Mouse (Mus musculus): ENCODE data around the gene Pitx3. TPM values are rescaled to one million over a fixed set of nuclear protein-coding genes. Genes with fewer than 3 reads are reported as not detected.

Pitx3 gene
- polyA plus RNA-seq, 2 experiments = 8.1 to 14.0 TPM

DNA sequence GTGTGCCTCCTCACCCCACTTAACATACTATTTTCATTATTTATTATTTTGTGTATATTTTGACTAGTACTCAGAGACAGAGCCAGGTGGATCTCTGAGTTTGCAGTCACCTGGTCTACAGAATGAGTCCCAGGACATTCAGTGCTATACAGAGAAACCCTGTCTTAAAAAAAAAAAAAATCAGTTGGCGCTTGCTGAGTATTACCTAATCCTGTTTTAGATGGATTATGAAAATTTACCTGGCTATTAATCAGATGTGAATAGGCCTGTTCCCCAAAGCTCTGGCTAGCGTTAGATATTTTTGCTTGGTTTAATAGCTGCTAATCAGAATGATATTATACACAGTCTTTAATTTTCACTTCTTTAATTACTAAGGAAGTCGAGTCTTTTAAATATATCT, 24.2 kb downstream of the Pitx3 start:
- WGBS = 84% methylated on average over 3 of the region's 3 CpGs
- Histone ChIP-seq H3K4me3 (replicated peaks; ENCODE audit: low read length) (no peak overlapping the region), H3K9me3 (ENCODE audit: control insufficient read depth, low read length) (no peaks in the 10 kb centered on the region), H3K9ac (ENCODE audit: low read depth, low read length, severe bottlenecking) (no peak overlapping the region), H3K4me2 (replicated peaks; ENCODE audit: low read depth, low read length, severe bottlenecking) (no peak overlapping the region), H3K36me3 (ENCODE audit: control insufficient read depth, insufficient read depth, low read length) (no peaks in the 10 kb centered on the region), H3K4me1 (ENCODE audit: control insufficient read depth, insufficient read depth, low read length) (no peaks in the 10 kb centered on the region), H3K27ac (replicated peaks; ENCODE audit: low read depth, low read length) (no peak overlapping the region), H3K27me3 (ENCODE audit: control insufficient read depth, insufficient read depth, low read length) (no peaks in the 10 kb centered on the region)
- no peak for TF ChIP-seq POLR2A (IDR thresholded peaks at IDR 0.05; ENCODE audit: borderline replicate concordance, extremely low read depth, insufficient read depth, insufficient read length)
- DNase-seq (ENCODE audit: low spot score) (no peak), ATAC-seq (ENCODE audit: low FRiP score, low read depth) (no peak)

GRCm38 (mm10) chr19:46120872-46121271, 27.3 kb downstream of the Pitx3 start:
- Histone ChIP-seq H3K4me2 (replicated peaks; ENCODE audit: low read depth, low read length, severe bottlenecking) (no peak overlapping the region), H3K27me3 (ENCODE audit: control insufficient read depth, insufficient read depth, low read length) (no peaks in the 10 kb centered on the region), H3K4me3 (replicated peaks; ENCODE audit: low read length) (no peak overlapping the region), H3K27ac (replicated peaks; ENCODE audit: low read depth, low read length) (no peak overlapping the region), H3K4me1 (ENCODE audit: control insufficient read depth, insufficient read depth, low read length) (no peaks in the 10 kb centered on the region), H3K9me3 (ENCODE audit: control insufficient read depth, low read length) (no peaks in the 10 kb centered on the region), H3K36me3 (ENCODE audit: control insufficient read depth, insufficient read depth, low read length) (no peaks in the 10 kb centered on the region), H3K9ac (ENCODE audit: low read depth, low read length, severe bottlenecking) (no peak overlapping the region)
- 65% methylated on average over 6 of the region's 6 CpGs for WGBS
- no peak for DNase-seq (ENCODE audit: low spot score)
- ATAC-seq (ENCODE audit: low FRiP score, low read depth) = no peak
- no peak for TF ChIP-seq POLR2A (IDR thresholded peaks at IDR 0.05; ENCODE audit: borderline replicate concordance, extremely low read depth, insufficient read depth, insufficient read length)

- Histone ChIP-seq H3K4me2 (replicated peaks; ENCODE audit: low read depth, low read length, severe bottlenecking) (no peak overlapping the region), H3K9me3 (ENCODE audit: control insufficient read depth, low read length) (no peaks in the 10 kb centered on the region), H3K27ac (replicated peaks; ENCODE audit: low read depth, low read length) (no peak overlapping the region), H3K36me3 (ENCODE audit: control insufficient read depth, insufficient read depth, low read length) (no peaks in the 10 kb centered on the region), H3K27me3 (ENCODE audit: control insufficient read depth, insufficient read depth, low read length) (no peaks in the 10 kb centered on the region), H3K4me1 (ENCODE audit: control insufficient read depth, insufficient read depth, low read length) (no peaks in the 10 kb centered on the region), H3K4me3 (replicated peaks; ENCODE audit: low read length) (no peak overlapping the region), H3K9ac (ENCODE audit: low read depth, low read length, severe bottlenecking) (no peak overlapping the region)
- 82% methylated on average over 3 of the region's 3 CpGs for WGBS
- ATAC-seq (ENCODE audit: low FRiP score, low read depth) (no peak), DNase-seq (ENCODE audit: low spot score) (no peak)
- TF ChIP-seq POLR2A (IDR thresholded peaks at IDR 0.05; ENCODE audit: borderline replicate concordance, extremely low read depth, insufficient read depth, insufficient read length) = no peak
Observed at GRCm38 (mm10) chr19:46119458-46119857, 28.7 kb downstream of the Pitx3 start.

DNA sequence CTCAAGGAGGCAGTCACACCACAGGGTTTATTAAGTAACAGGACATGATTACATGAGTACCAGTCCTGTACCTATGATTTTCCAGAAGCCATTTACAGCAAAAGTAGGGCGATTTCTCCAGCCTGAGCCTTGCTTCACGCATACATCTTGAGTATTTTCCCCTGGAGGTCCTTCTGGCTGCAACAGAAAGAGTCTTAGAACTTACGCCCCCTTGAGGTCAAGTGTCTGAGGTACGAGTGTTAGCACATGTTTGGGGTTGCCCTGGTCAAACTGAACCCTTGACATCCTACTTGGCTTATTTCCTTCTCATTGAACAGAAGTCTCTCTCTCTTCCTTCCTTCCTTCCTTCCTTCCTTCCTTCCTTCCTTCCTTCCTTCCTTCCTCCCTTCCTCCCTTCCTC, 33.5 kb downstream of the Pitx3 start:
- H3K27me3 ChIP-seq (ENCODE audit: control insufficient read depth, insufficient read depth, low read length) = no peaks in the 10 kb centered on the region
- no peak overlapping the region for H3K4me2 ChIP-seq (replicated peaks; ENCODE audit: low read depth, low read length, severe bottlenecking)
- H3K4me1 ChIP-seq (ENCODE audit: control insufficient read depth, insufficient read depth, low read length) = no peaks in the 10 kb centered on the region
- ATAC-seq (ENCODE audit: low FRiP score, low read depth) (no peak), DNase-seq (ENCODE audit: low spot score) (no peak)
- WGBS = 57% methylated on average over 4 of the region's 4 CpGs
- H3K9ac ChIP-seq (ENCODE audit: low read depth, low read length, severe bottlenecking) = no peak overlapping the region
- H3K9me3 ChIP-seq (ENCODE audit: control insufficient read depth, low read length) = no peaks in the 10 kb centered on the region
- H3K36me3 ChIP-seq (ENCODE audit: control insufficient read depth, insufficient read depth, low read length) = no peaks in the 10 kb centered on the region
- H3K27ac ChIP-seq (replicated peaks; ENCODE audit: low read depth, low read length) = no peak overlapping the region
- no peak overlapping the region for H3K4me3 ChIP-seq (replicated peaks; ENCODE audit: low read length)
- TF ChIP-seq POLR2A (IDR thresholded peaks at IDR 0.05; ENCODE audit: borderline replicate concordance, extremely low read depth, insufficient read depth, insufficient read length) = no peak

GRCm38 (mm10) chr19:46110781-46111180, 37.3 kb downstream of the Pitx3 start:
- no peaks in the 10 kb centered on the region for H3K36me3 ChIP-seq (ENCODE audit: control insufficient read depth, insufficient read depth, low read length)
- DNase-seq (ENCODE audit: low spot score) (no peak), ATAC-seq (ENCODE audit: low FRiP score, low read depth) (no peak)
- 86% methylated on average over 5 of the region's 5 CpGs for WGBS
- TF ChIP-seq POLR2A (IDR thresholded peaks at IDR 0.05; ENCODE audit: borderline replicate concordance, extremely low read depth, insufficient read depth, insufficient read length) = no peak
- H3K4me1 ChIP-seq (ENCODE audit: control insufficient read depth, insufficient read depth, low read length) = no peaks in the 10 kb centered on the region
- no peaks in the 10 kb centered on the region for H3K27me3 ChIP-seq (ENCODE audit: control insufficient read depth, insufficient read depth, low read length)
- H3K9ac ChIP-seq (ENCODE audit: low read depth, low read length, severe bottlenecking) = no peak overlapping the region
- H3K9me3 ChIP-seq (ENCODE audit: control insufficient read depth, low read length) = no peaks in the 10 kb centered on the region
- no peak overlapping the region for H3K4me2 ChIP-seq (replicated peaks; ENCODE audit: low read depth, low read length, severe bottlenecking)
- H3K27ac ChIP-seq (replicated peaks; ENCODE audit: low read depth, low read length) = no peak overlapping the region
- H3K4me3 ChIP-seq (replicated peaks; ENCODE audit: low read length) = no peak overlapping the region

GRCm38 (mm10) chr19:46110214-46110613, 37.9 kb downstream of the Pitx3 start:
- Histone ChIP-seq H3K9me3 (ENCODE audit: control insufficient read depth, low read length) (no peaks in the 10 kb centered on the region), H3K36me3 (ENCODE audit: control insufficient read depth, insufficient read depth, low read length) (no peaks in the 10 kb centered on the region), H3K4me2 (replicated peaks; ENCODE audit: low read depth, low read length, severe bottlenecking) (no peak overlapping the region), H3K4me1 (ENCODE audit: control insufficient read depth, insufficient read depth, low read length) (no peaks in the 10 kb centered on the region), H3K27ac (replicated peaks; ENCODE audit: low read depth, low read length) (no peak overlapping the region), H3K27me3 (ENCODE audit: control insufficient read depth, insufficient read depth, low read length) (no peaks in the 10 kb centered on the region), H3K9ac (ENCODE audit: low read depth, low read length, severe bottlenecking) (no peak overlapping the region), H3K4me3 (replicated peaks; ENCODE audit: low read length) (no peak overlapping the region)
- DNase-seq (ENCODE audit: low spot score) (no peak), ATAC-seq (ENCODE audit: low FRiP score, low read depth) (no peak)
- no peak for TF ChIP-seq POLR2A (IDR thresholded peaks at IDR 0.05; ENCODE audit: borderline replicate concordance, extremely low read depth, insufficient read depth, insufficient read length)
- 87% methylated on average over 2 of the region's 2 CpGs for WGBS
